24 mouse cellular contexts compared by ENCODE assay signal in the genomic region with DNA sequence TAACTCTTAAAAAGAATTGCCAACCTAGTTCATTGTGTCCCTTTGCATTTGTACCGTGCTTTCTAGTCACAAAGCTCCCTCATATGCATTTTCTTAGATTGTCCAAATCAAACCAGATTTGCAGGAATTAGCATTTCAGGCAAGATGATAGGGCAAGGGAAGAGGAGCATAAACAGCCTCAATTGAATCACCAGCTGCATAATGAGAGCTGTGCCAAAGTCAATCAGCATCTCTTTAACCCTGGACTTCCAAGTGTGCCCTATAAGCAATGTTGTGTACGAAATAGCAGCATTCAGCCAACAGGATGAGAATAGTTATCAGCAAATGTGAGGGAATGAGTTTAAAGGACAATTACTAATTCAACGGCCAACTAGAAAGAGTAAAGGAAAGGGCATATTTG.
DNase-seq lines count a peak whose midpoint lies in the region; ATAC-seq and TF ChIP-seq lines count a peak whose summit lies in the region.
"Had no signal": no experiment of that assay in that cellular context is flagged by ENCODE, and none has a peak within 500 bp of the region (broad histone marks: within the 10 kb centered on the region; RNA-seq: fewer than 3 reads in every experiment).

No protein-coding gene starts in this region.

- H3K27me3 ChIP-seq in forebrain, embryonic 13.5 days = no peaks in the 10 kb centered on the region
- no peaks in the 10 kb centered on the region for H3K27me3 ChIP-seq in forebrain, embryonic 11.5 days (ENCODE audit: control insufficient read depth, insufficient read depth, low read length)
- no peaks in the 10 kb centered on the region for H3K27me3 ChIP-seq in midbrain, embryonic 14.5 days (ENCODE audit: control insufficient read depth, insufficient read depth, low read length)
- H3K27me3 ChIP-seq in midbrain, postnatal 0 days (ENCODE audit: insufficient read depth, low read length) = no peaks in the 10 kb centered on the region
- H3K27me3 ChIP-seq in forebrain, postnatal 0 days (ENCODE audit: insufficient read depth, low read length) = no peaks in the 10 kb centered on the region
- H3K27me3 ChIP-seq: embryonic facial prominence, embryonic 13.5 days; hindbrain, embryonic 12.5 days; hindbrain, embryonic 15.5 days had no signal

- H3K4me2 ChIP-seq in forebrain, embryonic 13.5 days = no peak overlapping the region
- H3K4me2 ChIP-seq in forebrain, embryonic 11.5 days (ENCODE audit: low read depth, low read length, severe bottlenecking) = no peak overlapping the region
- no peak overlapping the region for H3K4me2 ChIP-seq in midbrain, embryonic 14.5 days (ENCODE audit: low read length)
- H3K4me2 ChIP-seq in midbrain, postnatal 0 days (ENCODE audit: low read depth, low read length, poor library complexity, severe bottlenecking) = no peak overlapping the region
- no peak overlapping the region for H3K4me2 ChIP-seq in forebrain, postnatal 0 days (ENCODE audit: low read depth)
- H3K4me2 ChIP-seq: embryonic facial prominence, embryonic 13.5 days; heart, embryonic 11.5 days; hindbrain, embryonic 12.5 days; hindbrain, embryonic 15.5 days had no signal

- no peaks in the 10 kb centered on the region for H3K36me3 ChIP-seq in forebrain, embryonic 13.5 days (ENCODE audit: poor library complexity, severe bottlenecking)
- no peaks in the 10 kb centered on the region for H3K36me3 ChIP-seq in forebrain, embryonic 11.5 days (ENCODE audit: control insufficient read depth, insufficient read depth, low read length)
- H3K36me3 ChIP-seq in midbrain, embryonic 14.5 days (ENCODE audit: control insufficient read depth, insufficient read depth, low read length) = no peaks in the 10 kb centered on the region
- no peaks in the 10 kb centered on the region for H3K36me3 ChIP-seq in midbrain, postnatal 0 days (ENCODE audit: insufficient read depth, low read length)
- H3K36me3 ChIP-seq in forebrain, postnatal 0 days (ENCODE audit: insufficient read depth) = no peaks in the 10 kb centered on the region
- H3K36me3 ChIP-seq: embryonic facial prominence, embryonic 10.5 days; embryonic facial prominence, embryonic 13.5 days; hindbrain, embryonic 12.5 days; hindbrain, embryonic 15.5 days had no signal

- H3K4me1 ChIP-seq in forebrain, embryonic 13.5 days = no peaks in the 10 kb centered on the region
- no peaks in the 10 kb centered on the region for H3K4me1 ChIP-seq in forebrain, embryonic 11.5 days (replicated peaks; ENCODE audit: control insufficient read depth, insufficient read depth, low read length)
- H3K4me1 ChIP-seq in midbrain, embryonic 14.5 days (ENCODE audit: control insufficient read depth, insufficient read depth, low read length) = no peaks in the 10 kb centered on the region
- no peaks in the 10 kb centered on the region for H3K4me1 ChIP-seq in midbrain, postnatal 0 days (ENCODE audit: insufficient read depth, low read length)
- H3K4me1 ChIP-seq in forebrain, postnatal 0 days (ENCODE audit: insufficient read depth) = no peaks in the 10 kb centered on the region
- H3K4me1 ChIP-seq: embryonic facial prominence, embryonic 10.5 days; embryonic facial prominence, embryonic 13.5 days; hindbrain, embryonic 12.5 days; hindbrain, embryonic 15.5 days had no signal

- no peak overlapping the region for H3K4me3 ChIP-seq in forebrain, embryonic 13.5 days
- no peak overlapping the region for H3K4me3 ChIP-seq in forebrain, embryonic 11.5 days (ENCODE audit: low read depth, low read length)
- no peak overlapping the region for H3K4me3 ChIP-seq in midbrain, embryonic 14.5 days (replicated peaks; ENCODE audit: low read depth, low read length)
- no peak overlapping the region for H3K4me3 ChIP-seq in midbrain, postnatal 0 days (ENCODE audit: low read depth, low read length)
- no peak overlapping the region for H3K4me3 ChIP-seq in forebrain, postnatal 0 days (ENCODE audit: low read depth, low read length)
- H3K4me3 ChIP-seq: embryonic facial prominence, embryonic 10.5 days; embryonic facial prominence, embryonic 13.5 days; erythroblast, embryonic 14.5 days; gastrocnemius, adult 2 months; hindbrain, embryonic 12.5 days; hindbrain, embryonic 15.5 days had no signal

- no peak overlapping the region for H3K27ac ChIP-seq in forebrain, embryonic 13.5 days
- no peak overlapping the region for H3K27ac ChIP-seq in forebrain, embryonic 11.5 days (ENCODE audit: low read depth, low read length)
- H3K27ac ChIP-seq in midbrain, embryonic 14.5 days (replicated peaks; ENCODE audit: low read depth, low read length) = no peak overlapping the region
- H3K27ac ChIP-seq in midbrain, postnatal 0 days (ENCODE audit: low read depth, low read length) = no peak overlapping the region
- no peak overlapping the region for H3K27ac ChIP-seq in forebrain, postnatal 0 days (ENCODE audit: low read depth, low read length)
- H3K27ac ChIP-seq: embryonic facial prominence, embryonic 10.5 days; embryonic facial prominence, embryonic 13.5 days; gastrocnemius, adult 2 months; hindbrain, embryonic 12.5 days; hindbrain, embryonic 15.5 days had no signal

- 0 out of 2 replicates have a peak, but pooled peaks have one; percentile 10 for ATAC-seq in forebrain, embryonic 13.5 days
- ATAC-seq in forebrain, embryonic 11.5 days (replicated peaks; ENCODE audit: low FRiP score) = no peak
- ATAC-seq in midbrain, embryonic 14.5 days (ENCODE audit: low FRiP score, low TSS enrichment) = no peak
- no peak for ATAC-seq in midbrain, postnatal 0 days (ENCODE audit: low FRiP score)
- ATAC-seq in forebrain, postnatal 0 days = peak; percentile 40; the same call in 1 of the 2 replicates
- ATAC-seq: activated CD4-positive, CD25-positive, alpha-beta regulatory T cell, adult 4 months; intestine, postnatal 0 days had no signal

- no peak overlapping the region for H3K9ac ChIP-seq in forebrain, embryonic 13.5 days
- H3K9ac ChIP-seq in forebrain, embryonic 11.5 days (ENCODE audit: low read length) = no peak overlapping the region
- no peak overlapping the region for H3K9ac ChIP-seq in midbrain, embryonic 14.5 days (replicated peaks; ENCODE audit: low read length)
- H3K9ac ChIP-seq in midbrain, postnatal 0 days (replicated peaks; ENCODE audit: low read length, poor library complexity, severe bottlenecking) = no peak overlapping the region
- H3K9ac ChIP-seq in forebrain, postnatal 0 days = no peak overlapping the region
- H3K9ac ChIP-seq: embryonic facial prominence, embryonic 13.5 days; hindbrain, embryonic 12.5 days; hindbrain, embryonic 15.5 days had no signal

- no peaks in the 10 kb centered on the region for H3K9me3 ChIP-seq in forebrain, embryonic 13.5 days (replicated peaks)
- H3K9me3 ChIP-seq in forebrain, embryonic 11.5 days (ENCODE audit: control insufficient read depth, low read length) = no peaks in the 10 kb centered on the region
- H3K9me3 ChIP-seq in midbrain, embryonic 14.5 days (ENCODE audit: control insufficient read depth, low read length) = no peaks in the 10 kb centered on the region
- no peaks in the 10 kb centered on the region for H3K9me3 ChIP-seq in midbrain, postnatal 0 days (ENCODE audit: low read length)
- no peaks in the 10 kb centered on the region for H3K9me3 ChIP-seq in forebrain, postnatal 0 days (ENCODE audit: low read length)
- H3K9me3 ChIP-seq: embryonic facial prominence, embryonic 10.5 days; embryonic facial prominence, embryonic 13.5 days; hindbrain, embryonic 12.5 days; hindbrain, embryonic 15.5 days had no signal

- DNase-seq in forebrain, embryonic 11.5 days (ENCODE audit: low spot score) = no peak
- peak; percentile 16 for DNase-seq in midbrain, embryonic 14.5 days
- DNase-seq in midbrain, postnatal 0 days (ENCODE audit: low spot score) = no peak
- peak; percentile 14 for DNase-seq in forebrain, postnatal 0 days
- DNase-seq in adrenal gland, adult 2 months = no peak
- DNase-seq: adrenal gland, postnatal 10 days; adrenal gland, postnatal 36 days; cerebellum, adult 11-12 months; cerebellum, adult 8-10 months; cerebellum, postnatal 36 days; embryo, embryonic 11 days; gastrocnemius, adult 2 months; gastrocnemius, postnatal 14 days; heart, adult 11 months; kidney, adult 2 months had no signal

- no peak for TF ChIP-seq CTCF in midbrain, postnatal 0 days (IDR thresholded peaks at IDR 0.05)
- no peak for TF ChIP-seq CTCF in forebrain, postnatal 0 days (IDR thresholded peaks at IDR 0.05; ENCODE audit: low read depth)

- WGBS in forebrain, embryonic 13.5 days = 75% methylated on average over 3 of the region's 3 CpGs
- WGBS in forebrain, embryonic 11.5 days = 82% methylated on average over 3 of the region's 3 CpGs
- 65% methylated on average over 3 of the region's 3 CpGs for WGBS in midbrain, embryonic 14.5 days
- 68% methylated on average over 3 of the region's 3 CpGs for WGBS in midbrain, postnatal 0 days
- WGBS in forebrain, postnatal 0 days = 61% methylated on average over 3 of the region's 3 CpGs

Comparison
In these comparisons a context has a peak if more than half of its experiments do, and no peak if none do; other contexts are left out.
1. ATAC-seq: peak in forebrain, embryonic 13.5 days (single experiment) and forebrain, postnatal 0 days (single experiment); none in forebrain, embryonic 11.5 days (single experiment), midbrain, embryonic 14.5 days (single experiment) and midbrain, postnatal 0 days (single experiment).
2. DNase-seq: peak in midbrain, embryonic 14.5 days (single experiment) and forebrain, postnatal 0 days (single experiment); none in forebrain, embryonic 11.5 days (single experiment), midbrain, postnatal 0 days (single experiment) and adrenal gland, adult 2 months (single experiment).